Mouse (Mus musculus) natural killer cell, adult 2 months (primary cell): ENCODE measurements around the gene Adcy4.

Source experiments
- DNase-seq, 2 experiments: peaks; one replicate each; pipeline ENCODE4 v3.0.0; 2022; ENCODE audit warnings: low spot score in 2 of 2

The Adcy4 gene

DNA sequence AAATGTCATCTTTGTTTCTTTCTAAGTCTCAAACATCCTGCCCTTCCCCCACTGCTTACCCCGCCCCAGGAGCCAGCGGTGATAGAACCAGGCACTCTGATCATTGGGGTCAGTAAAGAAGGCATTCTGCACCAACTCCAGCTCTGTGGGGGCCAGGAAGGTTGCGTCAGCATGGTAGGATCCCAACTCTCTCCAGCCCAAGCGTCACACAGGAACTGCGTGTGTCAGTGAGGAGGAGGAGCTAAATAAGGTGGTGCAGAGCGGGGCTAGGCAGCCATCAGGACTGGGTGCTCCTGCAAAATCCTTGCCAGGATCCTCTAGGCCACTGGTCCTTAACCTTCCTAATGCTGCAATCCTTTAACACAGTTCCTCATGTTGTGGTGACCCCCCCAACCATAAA is 64.2 kb downstream of the Adcy4 start:
- no peak for DNase-seq
